8 mouse cellular contexts compared by ENCODE assay signal in genomic region chr1:92473165-92474041, GRCm38 (mm10). TPM values are rescaled to one million over a fixed set of nuclear protein-coding genes. Genes with fewer than 3 reads are reported as not detected.
DNase-seq lines count a peak whose midpoint lies in the region; ATAC-seq and TF ChIP-seq lines count a peak whose summit lies in the region.

TSS of gene Ndufa10 (minus strand) at chr1:92473860.

- H3K27ac ChIP-seq in ES-E14 (ENCODE audit: insufficient read depth, low read depth, low read length, poor library complexity, severe bottlenecking), result no peak within 1 kb of the TSS
- peak within 1 kb of the TSS; percentile 82 for H3K27ac ChIP-seq in forebrain, embryonic 15.5 days (replicated peaks)

- H3K9ac ChIP-seq in ES-E14 (ENCODE audit: insufficient read depth, low read depth, low read length, poor library complexity, severe bottlenecking), result peak within 1 kb of the TSS; percentile 96
- peak within 1 kb of the TSS; percentile 83 for H3K9ac ChIP-seq in forebrain, embryonic 15.5 days (replicated peaks)

- peaks cover 17% of the 10 kb centered on the region for H3K36me3 ChIP-seq in ES-E14 (ENCODE audit: control insufficient read depth, insufficient read depth, low read length, poor library complexity, severe bottlenecking)
- peaks cover 27% of the 10 kb centered on the region for H3K36me3 ChIP-seq in forebrain, embryonic 15.5 days

- intact Hi-C loops in heart, postnatal 25 days (cut with DNase I), result loop anchor here (5.0 to 10.0 kb wide), 2 partner anchors 169 to 929 kb away; partner anchors contain the start of genes Asb1 and Cops9

- TF ChIP-seq CTCF in lung, adult 2 months (IDR thresholded peaks at IDR 0.05; ENCODE audit: insufficient read depth, low read length), result no peak

- H3K4me1 ChIP-seq in ES-E14 (ENCODE audit: control insufficient read depth in 2 of 2, insufficient read depth in 2 of 2, low read length in 2 of 2, poor library complexity in 1 of 2), result no peaks in the 10 kb centered on the region
- peaks cover 16% of the 10 kb centered on the region for H3K4me1 ChIP-seq in forebrain, embryonic 15.5 days
- H3K4me1 ChIP-seq in lung, adult 2 months (ENCODE audit: control insufficient read depth, insufficient read depth, low read length), result peaks cover 7% of the 10 kb centered on the region

- H3K4me2 ChIP-seq in forebrain, embryonic 15.5 days (replicated peaks), result peak within 1 kb of the TSS; percentile 85

- peak; percentile 94 for ATAC-seq in forebrain, embryonic 15.5 days (replicated peaks)
- peak; percentile 96 for ATAC-seq in neutrophil, adult 5-6 weeks (ENCODE audit: extremely low read depth, insufficient number of reproducible peaks, low FRiP score, poor library complexity, severe bottlenecking)

- H3K4me3 ChIP-seq in ES-E14 (ENCODE audit: insufficient read depth in 1 of 2, low read depth in 1 of 2, low read length in 2 of 2, poor library complexity in 1 of 2, severe bottlenecking in 1 of 2), result peak within 1 kb of the TSS; percentile 84 to 91
- H3K4me3 ChIP-seq in forebrain, embryonic 15.5 days, result peak within 1 kb of the TSS; percentile 92
- peak within 1 kb of the TSS; percentile 84 for H3K4me3 ChIP-seq in lung, adult 2 months (replicated peaks; ENCODE audit: extremely low read depth, low read depth, low read length)

- TF ChIP-seq POLR2A in lung, adult 2 months (IDR thresholded peaks at IDR 0.05; ENCODE audit: borderline replicate concordance, extremely low read depth, low read depth, low read length), result peak; percentile 81; the same call in 1 of the 2 replicates

- in situ Hi-C loops in ES-E14 (cut with MboI; ENCODE audit: low sequenced_read_pairs in 2 of 2, unreplicated experiment in 2 of 2), result no loop called here

- H3K27me3 ChIP-seq in forebrain, embryonic 15.5 days, result 0 out of 2 replicates have a peak, but pooled peaks cover 7% of the 10 kb centered on the region

- 1% methylated on average over 67 of the region's 67 CpGs for WGBS in forebrain, embryonic 15.5 days
- WGBS in lung, adult 2 months, result under 1% methylated on average over 67 of the region's 67 CpGs

- peak; percentile 91 for DNase-seq in ES-E14 (ENCODE audit: low read depth, low spot score)
- peak; percentile 91 for DNase-seq in cerebellum, adult 11-12 months
- peak; percentile 83 for DNase-seq in heart, postnatal 25 days (ENCODE audit: low spot score)
- DNase-seq in layer of hippocampus, adult 18-20 months (ENCODE audit: low spot score in 2 of 2), result peak; percentile 86 to 94
- peak; percentile 95 for DNase-seq in lung, adult 2 months
- peak; percentile 81 for DNase-seq in thymus, adult 18-20 months

- H3K9me3 ChIP-seq in ES-E14 (ENCODE audit: control insufficient read depth, insufficient read depth, low read depth, low read length), result no peaks in the 10 kb centered on the region
- H3K9me3 ChIP-seq in forebrain, embryonic 15.5 days, result no peaks in the 10 kb centered on the region

TF ChIP-seq in ES-E14, 5 proteins besides CTCF, POLR2A, EP300 and RAD21:
- TF ChIP-seq ZNF384 (IDR thresholded peaks at IDR 0.05; ENCODE audit: low read depth, low read length) (no peak), HCFC1 (IDR thresholded peaks at IDR 0.05; ENCODE audit: borderline replicate concordance, insufficient read depth, low read length) (peak; percentile 89)

RNA-seq across cellular contexts. Expression of gene Ndufa10, which starts in this region (rescaled TPM):
- total RNA-seq in ES-E14 (2012; rRNA removed), result 123 and 136 TPM in 2 replicates
- 258 and 266 TPM in 2 replicates for polyA plus RNA-seq in forebrain, embryonic 15.5 days (2015; fragmentation: Nextera tagmentation; extraction: Ambion mirVana)
- total RNA-seq in heart, postnatal 25 days (2021), result 1,000 to 10,000 TPM; 1,015 to 1,018 TPM
- 100 to 1,000 TPM; 249 to 266 TPM for total RNA-seq in layer of hippocampus, adult 18-20 months (2021)
- 38.8 and 58.4 TPM in 2 replicates for polyA plus RNA-seq in lung, adult 2 months (2012; rRNA removed)
- total RNA-seq in neutrophil, adult 5-6 weeks (2017), result 55.4 and 71.5 TPM in 2 replicates
